Mouse (Mus musculus): ENCODE results near the gene Zfp59. TPM values are rescaled to one million over a fixed set of nuclear protein-coding genes. Genes with fewer than 3 reads are reported as not detected.

The Zfp59 gene
- polyA plus RNA-seq, 1 experiment from 2014 or later = 9.7 TPM

DNA sequence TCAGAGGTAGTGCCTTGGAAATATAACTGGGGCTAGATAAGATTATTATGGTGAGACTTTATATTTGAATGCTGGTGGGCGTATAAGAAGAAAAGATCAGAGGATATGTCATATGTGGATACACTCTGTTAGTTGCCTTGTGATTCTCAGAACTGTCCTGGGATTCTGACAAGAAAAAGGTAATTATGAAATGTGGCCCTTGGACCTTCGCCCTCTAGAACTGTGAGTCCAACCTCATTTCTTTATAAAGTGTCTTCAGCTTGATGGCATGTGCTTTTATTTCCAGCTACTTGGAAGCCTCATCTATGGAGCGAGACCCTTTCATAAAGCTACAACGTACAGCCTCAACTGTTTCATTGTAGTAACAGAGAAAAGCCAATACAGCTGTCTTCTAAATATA lies 62.2 kb downstream of the Zfp59 start:
- Histone ChIP-seq H3K4me3 (replicated peaks) (no peak overlapping the region), H3K27ac (no peak overlapping the region), H3K9me3 (peaks cover 18% of the 10 kb centered on the region), H3K27me3 (no peaks in the 10 kb centered on the region), H3K9ac (replicated peaks) (no peak overlapping the region), H3K4me2 (no peak overlapping the region), H3K4me1 (replicated peaks) (no peaks in the 10 kb centered on the region), H3K36me3 (no peaks in the 10 kb centered on the region)
- WGBS = 89% methylated on average over 4 of the region's 4 CpGs
- ATAC-seq (ENCODE audit: insufficient number of reproducible peaks, insufficient read depth, low FRiP score, low TSS enrichment, low read depth) = no peak

DNA sequence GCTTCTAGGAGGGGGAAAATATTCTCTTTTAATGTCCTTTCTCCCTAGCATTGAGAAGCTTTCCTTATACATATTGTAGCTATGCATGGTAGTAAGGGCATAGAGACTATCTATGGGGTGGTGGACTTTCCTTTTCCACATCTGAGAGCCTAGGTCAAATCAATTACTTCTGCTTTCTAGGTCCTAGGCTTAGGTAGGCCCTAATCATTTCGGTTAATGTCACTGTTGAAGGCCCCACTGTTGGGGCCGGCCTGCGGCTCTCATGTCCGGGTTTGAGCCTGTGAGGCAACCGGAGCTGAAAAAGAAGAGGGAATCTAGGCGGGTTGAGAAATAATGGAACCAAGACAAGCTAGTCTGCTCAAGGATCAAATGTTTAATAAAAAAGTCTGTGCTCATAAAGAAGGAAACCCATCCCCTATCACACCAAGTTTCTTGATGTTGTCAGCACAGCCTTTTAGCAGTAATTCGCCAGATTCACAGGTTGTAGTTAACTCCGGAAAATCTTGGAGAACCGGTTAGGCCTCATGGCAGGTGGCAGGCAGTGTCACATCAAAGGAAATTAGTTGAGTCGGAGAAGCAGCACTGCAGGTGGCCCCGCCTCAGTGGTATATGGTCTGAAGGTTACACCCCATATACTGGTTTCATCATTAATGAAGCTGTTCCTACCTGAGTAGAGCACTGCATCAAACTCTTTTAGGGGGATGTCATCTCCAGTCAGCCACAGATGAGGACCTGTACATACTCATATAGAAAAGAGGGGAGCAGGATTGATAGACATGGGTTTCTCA lies 66.8 kb downstream of the Zfp59 start:
- Histone ChIP-seq H3K4me1 (replicated peaks) (no peaks in the 10 kb centered on the region), H3K36me3 (peaks cover 8% of the 10 kb centered on the region), H3K9ac (replicated peaks) (no peak overlapping the region), H3K27ac (no peak overlapping the region), H3K4me3 (replicated peaks) (no peak overlapping the region), H3K9me3 (peaks cover 15% of the 10 kb centered on the region), H3K4me2 (no peak overlapping the region), H3K27me3 (no peaks in the 10 kb centered on the region)
- no peak for ATAC-seq (ENCODE audit: insufficient number of reproducible peaks, insufficient read depth, low FRiP score, low TSS enrichment, low read depth)
- WGBS = 67% methylated on average over 11 of the region's 11 CpGs

Other genes starting within 250 kb of the Zfp59 start
- gene Akt2, start 247.1 kb upstream of the Zfp59 start, polyA plus RNA-seq (2016; fragmentation: Nextera tagmentation; extraction: Ambion mirVana) = 98.8 and 104 TPM in 2 replicates
- gene Ttc9b, start 184.7 kb upstream of the Zfp59 start, polyA plus RNA-seq (2016; fragmentation: Nextera tagmentation; extraction: Ambion mirVana) = 0.20 TPM in 1 of 2 replicates, not detected in the other
- gene Map3k10, start 164.0 kb upstream of the Zfp59 start, polyA plus RNA-seq (2016; fragmentation: Nextera tagmentation; extraction: Ambion mirVana) = 16.6 and 18.6 TPM in 2 replicates
- gene Zfp607b, start 149.3 kb upstream of the Zfp59 start, polyA plus RNA-seq (2016; fragmentation: Nextera tagmentation; extraction: Ambion mirVana) = 3.7 and 3.8 TPM in 2 replicates
- 48.0 and 50.2 TPM in 2 replicates for gene Zfp60, start 107.2 kb upstream of the Zfp59 start, polyA plus RNA-seq (2016; fragmentation: Nextera tagmentation; extraction: Ambion mirVana)
- gene Zfp626, start 31.4 kb upstream of the Zfp59 start, polyA plus RNA-seq (2016; fragmentation: Nextera tagmentation; extraction: Ambion mirVana) = 2.3 and 2.9 TPM in 2 replicates
- 4.4 and 4.8 TPM in 2 replicates for gene Zfp607a, start 18.9 kb downstream of the Zfp59 start, polyA plus RNA-seq (2016; fragmentation: Nextera tagmentation; extraction: Ambion mirVana)
- gene Zfp974, start 90.9 kb downstream of the Zfp59 start, polyA plus RNA-seq (2016; fragmentation: Nextera tagmentation; extraction: Ambion mirVana) = 12.0 and 14.6 TPM in 2 replicates
- gene Zfp780b, start 140.6 kb downstream of the Zfp59 start, polyA plus RNA-seq (2016; fragmentation: Nextera tagmentation; extraction: Ambion mirVana) = 25.4 and 25.7 TPM in 2 replicates
- 5.5 and 8.2 TPM in 2 replicates for gene Zfp850, start 175.5 kb downstream of the Zfp59 start, polyA plus RNA-seq (2016; fragmentation: Nextera tagmentation; extraction: Ambion mirVana)
- gene Psmc4, start 211.5 kb downstream of the Zfp59 start, polyA plus RNA-seq (2016; fragmentation: Nextera tagmentation; extraction: Ambion mirVana) = 357 and 364 TPM in 2 replicates
- gene Fcgbp, start 232.6 kb downstream of the Zfp59 start, polyA plus RNA-seq (2016; fragmentation: Nextera tagmentation; extraction: Ambion mirVana) = 0.25 and 0.63 TPM in 2 replicates